Mouse (Mus musculus): ENCODE measurements at regions not wholly inside any gene's neighbourhood (a gene's known extent, or its start where the extent isn't known, plus 50 kb on each side); places are given as distances from the start of the nearest gene placed in this dataset.

- Histone ChIP-seq H3K9ac (ENCODE audit: insufficient read depth, low read depth, low read length, poor library complexity, severe bottlenecking) (no peak overlapping the region), H3K27ac (ENCODE audit: insufficient read depth, low read depth, low read length, poor library complexity, severe bottlenecking) (no peak overlapping the region), H3K4me1 (ENCODE audit: control insufficient read depth in 2 of 2, insufficient read depth in 2 of 2, low read length in 2 of 2, poor library complexity in 1 of 2) (no peaks in the 10 kb centered on the region), H3K36me3 (ENCODE audit: control insufficient read depth, insufficient read depth, low read length, poor library complexity, severe bottlenecking) (no peaks in the 10 kb centered on the region), H3K4me3 (ENCODE audit: insufficient read depth in 1 of 2, low read depth in 1 of 2, low read length in 2 of 2, poor library complexity in 1 of 2, severe bottlenecking in 1 of 2) (no peak overlapping the region), H3K9me3 (ENCODE audit: control insufficient read depth, insufficient read depth, low read depth, low read length) (no peaks in the 10 kb centered on the region)
- in situ Hi-C loops (cut with MboI; ENCODE audit: low sequenced_read_pairs in 2 of 2, unreplicated experiment in 2 of 2), result no loop called here
- no peak for TF ChIP-seq ZC3H11A (IDR thresholded peaks at IDR 0.05; ENCODE audit: borderline replicate concordance, low read depth, low read length)
- no peak for TF ChIP-seq MAFK (IDR thresholded peaks at IDR 0.05; ENCODE audit: insufficient read depth, low read depth, low read length)
- TF ChIP-seq ZNF384 (IDR thresholded peaks at IDR 0.05; ENCODE audit: low read depth, low read length), result no peak
- TF ChIP-seq CHD2 (IDR thresholded peaks at IDR 0.05; ENCODE audit: low read depth, low read length), result no peak
- TF ChIP-seq HCFC1 (IDR thresholded peaks at IDR 0.05; ENCODE audit: borderline replicate concordance, insufficient read depth, low read length), result no peak
- DNase-seq (ENCODE audit: low read depth, low spot score), result no peak
These were observed 519.6 kb downstream of the Cdk5rap2 start for GRCm38 (mm10) chr4:69890655-69891054.

- H3K36me3 ChIP-seq (ENCODE audit: control insufficient read depth, insufficient read depth, low read length, poor library complexity, severe bottlenecking), result no peaks in the 10 kb centered on the region
- no peak overlapping the region for H3K4me3 ChIP-seq (ENCODE audit: insufficient read depth in 1 of 2, low read depth in 1 of 2, low read length in 2 of 2, poor library complexity in 1 of 2, severe bottlenecking in 1 of 2)
- no peaks in the 10 kb centered on the region for H3K4me1 ChIP-seq (ENCODE audit: control insufficient read depth in 2 of 2, insufficient read depth in 2 of 2, low read length in 2 of 2, poor library complexity in 1 of 2)
- in situ Hi-C loops (cut with MboI; ENCODE audit: low sequenced_read_pairs in 2 of 2, unreplicated experiment in 2 of 2), result no loop called here
- TF ChIP-seq ZNF384 (IDR thresholded peaks at IDR 0.05; ENCODE audit: low read depth, low read length), result no peak
- no peak for TF ChIP-seq MAFK (IDR thresholded peaks at IDR 0.05; ENCODE audit: insufficient read depth, low read depth, low read length)
- TF ChIP-seq CHD2 (IDR thresholded peaks at IDR 0.05; ENCODE audit: low read depth, low read length), result no peak
- TF ChIP-seq ZC3H11A (IDR thresholded peaks at IDR 0.05; ENCODE audit: borderline replicate concordance, low read depth, low read length), result no peak
- TF ChIP-seq HCFC1 (IDR thresholded peaks at IDR 0.05; ENCODE audit: borderline replicate concordance, insufficient read depth, low read length), result no peak
- H3K27ac ChIP-seq (ENCODE audit: insufficient read depth, low read depth, low read length, poor library complexity, severe bottlenecking), result no peak overlapping the region
- H3K9ac ChIP-seq (ENCODE audit: insufficient read depth, low read depth, low read length, poor library complexity, severe bottlenecking), result no peak overlapping the region
- no peaks in the 10 kb centered on the region for H3K9me3 ChIP-seq (ENCODE audit: control insufficient read depth, insufficient read depth, low read depth, low read length)
- DNase-seq (ENCODE audit: low read depth, low spot score), result no peak
These were observed 520.2 kb downstream of the Cdk5rap2 start for GRCm38 (mm10) chr4:69889931-69890634.

- Histone ChIP-seq H3K4me3 (ENCODE audit: insufficient read depth in 1 of 2, low read depth in 1 of 2, low read length in 2 of 2, poor library complexity in 1 of 2, severe bottlenecking in 1 of 2) (no peak overlapping the region), H3K9me3 (ENCODE audit: control insufficient read depth, insufficient read depth, low read depth, low read length) (no peaks in the 10 kb centered on the region), H3K4me1 (ENCODE audit: control insufficient read depth in 2 of 2, insufficient read depth in 2 of 2, low read length in 2 of 2, poor library complexity in 1 of 2) (no peaks in the 10 kb centered on the region), H3K9ac (ENCODE audit: insufficient read depth, low read depth, low read length, poor library complexity, severe bottlenecking) (no peak overlapping the region), H3K36me3 (ENCODE audit: control insufficient read depth, insufficient read depth, low read length, poor library complexity, severe bottlenecking) (no peaks in the 10 kb centered on the region), H3K27ac (ENCODE audit: insufficient read depth, low read depth, low read length, poor library complexity, severe bottlenecking) (no peak overlapping the region)
- DNase-seq (ENCODE audit: low read depth, low spot score), result no peak
- TF ChIP-seq ZC3H11A (IDR thresholded peaks at IDR 0.05; ENCODE audit: borderline replicate concordance, low read depth, low read length), result no peak
- TF ChIP-seq ZNF384 (IDR thresholded peaks at IDR 0.05; ENCODE audit: low read depth, low read length), result no peak
- TF ChIP-seq HCFC1 (IDR thresholded peaks at IDR 0.05; ENCODE audit: borderline replicate concordance, insufficient read depth, low read length), result no peak
- TF ChIP-seq CHD2 (IDR thresholded peaks at IDR 0.05; ENCODE audit: low read depth, low read length), result no peak
- TF ChIP-seq MAFK (IDR thresholded peaks at IDR 0.05; ENCODE audit: insufficient read depth, low read depth, low read length), result no peak
- in situ Hi-C loops (cut with MboI; ENCODE audit: low sequenced_read_pairs in 2 of 2, unreplicated experiment in 2 of 2), result no loop called here
These were observed 533.5 kb downstream of the Cdk5rap2 start for GRCm38 (mm10) chr4:69876734-69877133.

- no peak for DNase-seq (ENCODE audit: low read depth, low spot score)
- H3K27ac ChIP-seq (ENCODE audit: insufficient read depth, low read depth, low read length, poor library complexity, severe bottlenecking), result no peak overlapping the region
- H3K36me3 ChIP-seq (ENCODE audit: control insufficient read depth, insufficient read depth, low read length, poor library complexity, severe bottlenecking), result no peaks in the 10 kb centered on the region
- H3K9me3 ChIP-seq (ENCODE audit: control insufficient read depth, insufficient read depth, low read depth, low read length), result no peaks in the 10 kb centered on the region
- TF ChIP-seq MAFK (IDR thresholded peaks at IDR 0.05; ENCODE audit: insufficient read depth, low read depth, low read length) (no peak), ZC3H11A (IDR thresholded peaks at IDR 0.05; ENCODE audit: borderline replicate concordance, low read depth, low read length) (no peak), ZNF384 (IDR thresholded peaks at IDR 0.05; ENCODE audit: low read depth, low read length) (no peak), HCFC1 (IDR thresholded peaks at IDR 0.05; ENCODE audit: borderline replicate concordance, insufficient read depth, low read length) (no peak), CHD2 (IDR thresholded peaks at IDR 0.05; ENCODE audit: low read depth, low read length) (no peak)
- in situ Hi-C loops (cut with MboI; ENCODE audit: low sequenced_read_pairs in 2 of 2, unreplicated experiment in 2 of 2), result no loop called here
- no peaks in the 10 kb centered on the region for H3K4me1 ChIP-seq (ENCODE audit: control insufficient read depth in 2 of 2, insufficient read depth in 2 of 2, low read length in 2 of 2, poor library complexity in 1 of 2)
- H3K4me3 ChIP-seq (ENCODE audit: insufficient read depth in 1 of 2, low read depth in 1 of 2, low read length in 2 of 2, poor library complexity in 1 of 2, severe bottlenecking in 1 of 2), result no peak overlapping the region
- no peak overlapping the region for H3K9ac ChIP-seq (ENCODE audit: insufficient read depth, low read depth, low read length, poor library complexity, severe bottlenecking)
These were observed 539.6 kb downstream of the Cdk5rap2 start for GRCm38 (mm10) chr4:69870638-69871037.

Measured in ES-E14 (cell line).